Comparison of ENCODE assay signal across 23 mouse cellular contexts in the genomic region with DNA sequence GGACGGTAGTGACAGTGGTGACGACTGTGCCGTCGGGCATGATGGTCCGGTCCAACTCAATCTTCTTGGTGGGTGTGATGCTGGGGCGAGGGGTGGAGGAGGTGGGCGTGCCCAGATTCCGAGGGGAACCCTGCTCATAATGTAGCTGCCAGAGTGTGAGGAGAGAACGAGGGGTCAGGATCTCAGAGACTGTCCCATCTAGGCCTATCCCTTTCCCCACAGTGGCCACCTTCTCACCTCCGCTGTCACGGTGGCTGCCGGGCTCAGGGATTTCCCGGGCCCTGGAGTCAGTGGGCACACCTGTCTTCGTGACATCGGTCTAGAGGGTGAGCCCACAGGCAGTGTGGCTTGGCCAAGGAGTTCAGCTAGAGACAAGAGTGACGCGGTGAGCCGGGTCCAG. TPM values are rescaled to one million over a fixed set of nuclear protein-coding genes. Genes with fewer than 3 reads are reported as not detected.
DNase-seq lines count a peak whose midpoint lies in the region; ATAC-seq and TF ChIP-seq lines count a peak whose summit lies in the region.
"Had no signal": no experiment of that assay in that cellular context is flagged by ENCODE, and none has a peak within 500 bp of the region (broad histone marks: within the 10 kb centered on the region; RNA-seq: fewer than 3 reads in every experiment).

No protein-coding gene starts in this region.

- peak; percentile 40 for DNase-seq in cerebellum, adult 9-10 months
- no peak for DNase-seq in cerebellum, postnatal 14 days
- DNase-seq in hindbrain, embryonic 14.5 days (ENCODE audit: low spot score) = no peak
- peak; percentile 12 for DNase-seq in midbrain, embryonic 11.5 days (ENCODE audit: low spot score, missing footprints)
- no peak for DNase-seq in midbrain, postnatal 0 days (ENCODE audit: low spot score)
- DNase-seq in Muller cell, postnatal 12 days (ENCODE audit: inconsistent ontology term) = no peak
- DNase-seq: adrenal gland, adult 2 months; adrenal gland, postnatal 10 days; adrenal gland, postnatal 25 days; B cell, adult 2 months; cerebellum, adult 11-12 months; cerebellum, adult 2 months; cerebellum, adult 9-11 months; cerebellum, postnatal 25 days; forebrain, postnatal 0 days had no signal

- no peak overlapping the region for H3K4me3 ChIP-seq in hindbrain, embryonic 13.5 days
- no peak overlapping the region for H3K4me3 ChIP-seq in hindbrain, embryonic 14.5 days (replicated peaks; ENCODE audit: low read length)
- H3K4me3 ChIP-seq in midbrain, embryonic 11.5 days (ENCODE audit: low read depth, low read length) = no peak overlapping the region
- no peak overlapping the region for H3K4me3 ChIP-seq in midbrain, postnatal 0 days (ENCODE audit: low read depth, low read length)
- H3K4me3 ChIP-seq: embryonic facial prominence, embryonic 10.5 days; embryonic facial prominence, embryonic 12.5 days; forebrain, embryonic 13.5 days; forebrain, embryonic 15.5 days had no signal

- H3K27me3 ChIP-seq in hindbrain, embryonic 13.5 days = no peaks in the 10 kb centered on the region
- no peaks in the 10 kb centered on the region for H3K27me3 ChIP-seq in hindbrain, embryonic 14.5 days (ENCODE audit: control insufficient read depth, insufficient read depth, low read length)
- no peaks in the 10 kb centered on the region for H3K27me3 ChIP-seq in midbrain, embryonic 11.5 days (ENCODE audit: control insufficient read depth, insufficient read depth, low read length)
- no peaks in the 10 kb centered on the region for H3K27me3 ChIP-seq in midbrain, postnatal 0 days (ENCODE audit: insufficient read depth, low read length)
- H3K27me3 ChIP-seq: CH12.LX; forebrain, embryonic 13.5 days; forebrain, embryonic 15.5 days had no signal

- H3K27ac ChIP-seq in hindbrain, embryonic 13.5 days = no peak overlapping the region
- no peak overlapping the region for H3K27ac ChIP-seq in hindbrain, embryonic 14.5 days
- no peak overlapping the region for H3K27ac ChIP-seq in midbrain, embryonic 11.5 days (ENCODE audit: low read depth, low read length)
- H3K27ac ChIP-seq in midbrain, postnatal 0 days (ENCODE audit: low read depth, low read length) = no peak overlapping the region
- H3K27ac ChIP-seq: embryonic facial prominence, embryonic 10.5 days; embryonic facial prominence, embryonic 12.5 days; forebrain, embryonic 13.5 days; forebrain, embryonic 15.5 days had no signal

- 95% methylated on average over 18 of the region's 18 CpGs for WGBS in hindbrain, embryonic 13.5 days
- WGBS in hindbrain, embryonic 14.5 days = 92% methylated on average over 18 of the region's 18 CpGs
- 89% methylated on average over 18 of the region's 18 CpGs for WGBS in midbrain, embryonic 11.5 days
- WGBS in midbrain, postnatal 0 days = 96% methylated on average over 18 of the region's 18 CpGs

- no peak for TF ChIP-seq CTCF in midbrain, postnatal 0 days (IDR thresholded peaks at IDR 0.05)

- 0 out of 2 replicates have a peak overlapping the region, but pooled peaks have one; percentile 19 for H3K9ac ChIP-seq in hindbrain, embryonic 13.5 days
- no peak overlapping the region for H3K9ac ChIP-seq in hindbrain, embryonic 14.5 days
- H3K9ac ChIP-seq in midbrain, embryonic 11.5 days (ENCODE audit: low read length) = no peak overlapping the region
- H3K9ac ChIP-seq in midbrain, postnatal 0 days (replicated peaks; ENCODE audit: low read length, poor library complexity, severe bottlenecking) = no peak overlapping the region
- H3K9ac ChIP-seq: embryonic facial prominence, embryonic 12.5 days; forebrain, embryonic 15.5 days; forebrain, postnatal 0 days had no signal

- H3K9me3 ChIP-seq in hindbrain, embryonic 13.5 days = no peaks in the 10 kb centered on the region
- no peaks in the 10 kb centered on the region for H3K9me3 ChIP-seq in hindbrain, embryonic 14.5 days (ENCODE audit: control insufficient read depth, low read length)
- no peaks in the 10 kb centered on the region for H3K9me3 ChIP-seq in midbrain, embryonic 11.5 days (ENCODE audit: control insufficient read depth, low read length)
- no peaks in the 10 kb centered on the region for H3K9me3 ChIP-seq in midbrain, postnatal 0 days (ENCODE audit: low read length)
- H3K9me3 ChIP-seq: embryonic facial prominence, embryonic 10.5 days; embryonic facial prominence, embryonic 12.5 days; forebrain, embryonic 13.5 days; forebrain, embryonic 15.5 days; G1E had no signal

- no peak overlapping the region for H3K4me2 ChIP-seq in hindbrain, embryonic 13.5 days
- no peak overlapping the region for H3K4me2 ChIP-seq in hindbrain, embryonic 14.5 days (replicated peaks)
- no peak overlapping the region for H3K4me2 ChIP-seq in midbrain, embryonic 11.5 days
- H3K4me2 ChIP-seq in midbrain, postnatal 0 days (ENCODE audit: low read depth, low read length, poor library complexity, severe bottlenecking) = no peak overlapping the region
- H3K4me2 ChIP-seq: embryonic facial prominence, embryonic 12.5 days; forebrain, embryonic 13.5 days; forebrain, embryonic 15.5 days had no signal

- peaks cover 65% of the 10 kb centered on the region for H3K36me3 ChIP-seq in hindbrain, embryonic 13.5 days
- H3K36me3 ChIP-seq in hindbrain, embryonic 14.5 days (replicated peaks; ENCODE audit: control insufficient read depth, insufficient read depth) = peaks cover 59% of the 10 kb centered on the region
- H3K36me3 ChIP-seq in midbrain, embryonic 11.5 days (ENCODE audit: control insufficient read depth, insufficient read depth, low read length) = peaks cover 8% of the 10 kb centered on the region
- peaks cover 46% of the 10 kb centered on the region for H3K36me3 ChIP-seq in midbrain, postnatal 0 days (ENCODE audit: insufficient read depth, low read length)

- ATAC-seq in hindbrain, embryonic 13.5 days (ENCODE audit: low FRiP score) = no peak
- no peak for ATAC-seq in hindbrain, embryonic 14.5 days (ENCODE audit: low FRiP score)
- no peak for ATAC-seq in midbrain, embryonic 11.5 days (ENCODE audit: low FRiP score)
- no peak for ATAC-seq in midbrain, postnatal 0 days (ENCODE audit: low FRiP score)
- ATAC-seq: CD4-positive, CD25-positive, alpha-beta regulatory T cell, adult 4 months; forebrain, embryonic 13.5 days; forebrain, embryonic 15.5 days; forebrain, postnatal 0 days had no signal

- H3K4me1 ChIP-seq in hindbrain, embryonic 13.5 days (replicated peaks) = peaks cover 48% of the 10 kb centered on the region
- H3K4me1 ChIP-seq in hindbrain, embryonic 14.5 days (replicated peaks; ENCODE audit: control insufficient read depth, insufficient read depth, low read length) = peaks cover 27% of the 10 kb centered on the region
- peaks cover 33% of the 10 kb centered on the region for H3K4me1 ChIP-seq in midbrain, embryonic 11.5 days (ENCODE audit: control insufficient read depth, insufficient read depth, low read length)
- peaks cover 17% of the 10 kb centered on the region; the same call in 1 of the 2 replicates for H3K4me1 ChIP-seq in midbrain, postnatal 0 days (ENCODE audit: insufficient read depth, low read length)

RNA-seq across cellular contexts. Expression of gene C2cd2l, which starts 5.2 kb away (rescaled TPM):
- 19.1 and 21.6 TPM in 2 replicates for polyA plus RNA-seq in hindbrain, embryonic 13.5 days (2015; fragmentation: Nextera tagmentation; extraction: Ambion mirVana)
- 24.0 and 25.6 TPM in 2 replicates for polyA plus RNA-seq in hindbrain, embryonic 14.5 days (2014; fragmentation: Nextera tagmentation; extraction: Ambion mirVana)
- 9.8 and 10.4 TPM in 2 replicates for polyA plus RNA-seq in midbrain, embryonic 11.5 days (2014; fragmentation: Nextera tagmentation; extraction: Ambion mirVana)
- 48.9 and 57.1 TPM in 2 replicates for total RNA-seq in midbrain, postnatal 0 days (2014; rRNA removed)
- 22.6 and 23.6 TPM in 2 replicates for polyA plus RNA-seq in midbrain, postnatal 0 days (2015; fragmentation: Nextera tagmentation; extraction: Ambion mirVana)

RNA-seq across cellular contexts. Expression of gene Hinfp, which starts 9.4 kb away (rescaled TPM):
- 31.4 and 36.6 TPM in 2 replicates for polyA plus RNA-seq in hindbrain, embryonic 13.5 days (2015; fragmentation: Nextera tagmentation; extraction: Ambion mirVana)
- polyA plus RNA-seq in hindbrain, embryonic 14.5 days (2014; fragmentation: Nextera tagmentation; extraction: Ambion mirVana) = 17.4 and 17.9 TPM in 2 replicates
- polyA plus RNA-seq in midbrain, embryonic 11.5 days (2014; fragmentation: Nextera tagmentation; extraction: Ambion mirVana) = 25.6 and 28.0 TPM in 2 replicates
- 21.8 and 25.3 TPM in 2 replicates for total RNA-seq in midbrain, postnatal 0 days (2014; rRNA removed)
- polyA plus RNA-seq in midbrain, postnatal 0 days (2015; fragmentation: Nextera tagmentation; extraction: Ambion mirVana) = 15.2 and 15.4 TPM in 2 replicates

RNA-seq across cellular contexts. Expression of gene Dpagt1, which starts 10.9 kb away (rescaled TPM):
- 37.0 and 40.4 TPM in 2 replicates for polyA plus RNA-seq in hindbrain, embryonic 13.5 days (2015; fragmentation: Nextera tagmentation; extraction: Ambion mirVana)
- polyA plus RNA-seq in hindbrain, embryonic 14.5 days (2014; fragmentation: Nextera tagmentation; extraction: Ambion mirVana) = 34.6 and 36.1 TPM in 2 replicates
- 41.8 and 48.9 TPM in 2 replicates for polyA plus RNA-seq in midbrain, embryonic 11.5 days (2014; fragmentation: Nextera tagmentation; extraction: Ambion mirVana)
- 23.2 and 27.2 TPM in 2 replicates for total RNA-seq in midbrain, postnatal 0 days (2014; rRNA removed)
- 33.6 and 34.1 TPM in 2 replicates for polyA plus RNA-seq in midbrain, postnatal 0 days (2015; fragmentation: Nextera tagmentation; extraction: Ambion mirVana)

RNA-seq across cellular contexts. Expression of gene H2afx, which starts 19.6 kb away (rescaled TPM):
- 145 and 151 TPM in 2 replicates for polyA plus RNA-seq in hindbrain, embryonic 13.5 days (2015; fragmentation: Nextera tagmentation; extraction: Ambion mirVana)
- 102 and 107 TPM in 2 replicates for polyA plus RNA-seq in hindbrain, embryonic 14.5 days (2014; fragmentation: Nextera tagmentation; extraction: Ambion mirVana)
- 355 and 377 TPM in 2 replicates for polyA plus RNA-seq in midbrain, embryonic 11.5 days (2014; fragmentation: Nextera tagmentation; extraction: Ambion mirVana)
- total RNA-seq in midbrain, postnatal 0 days (2014; rRNA removed) = 91.7 and 145 TPM in 2 replicates
- 112 and 119 TPM in 2 replicates for polyA plus RNA-seq in midbrain, postnatal 0 days (2015; fragmentation: Nextera tagmentation; extraction: Ambion mirVana)

RNA-seq across cellular contexts. Expression of gene Abcg4, which starts 26.5 kb away (rescaled TPM):
- polyA plus RNA-seq in hindbrain, embryonic 13.5 days (2015; fragmentation: Nextera tagmentation; extraction: Ambion mirVana) = 18.0 and 20.1 TPM in 2 replicates
- polyA plus RNA-seq in hindbrain, embryonic 14.5 days (2014; fragmentation: Nextera tagmentation; extraction: Ambion mirVana) = 21.7 and 24.4 TPM in 2 replicates
- polyA plus RNA-seq in midbrain, embryonic 11.5 days (2014; fragmentation: Nextera tagmentation; extraction: Ambion mirVana) = 3.2 and 4.8 TPM in 2 replicates
- 60.0 and 65.8 TPM in 2 replicates for total RNA-seq in midbrain, postnatal 0 days (2014; rRNA removed)
- 27.9 and 28.2 TPM in 2 replicates for polyA plus RNA-seq in midbrain, postnatal 0 days (2015; fragmentation: Nextera tagmentation; extraction: Ambion mirVana)
- polyA plus RNA-seq: CD4-positive, CD25-positive, alpha-beta regulatory T cell, adult 4 months had no signal

Comparison
In these comparisons a context has a peak if more than half of its experiments do, and no peak if none do; other contexts are left out.
1. DNase-seq: peak in cerebellum, adult 9-10 months (single experiment) and midbrain, embryonic 11.5 days (single experiment); none in cerebellum, postnatal 14 days (0 of 2), hindbrain, embryonic 14.5 days (single experiment), midbrain, postnatal 0 days (single experiment) and Muller cell, postnatal 12 days (single experiment).